Mouse (Mus musculus): ENCODE measurements at regions not wholly inside any gene's neighbourhood (a gene's known extent, or its start where the extent isn't known, plus 50 kb on each side); places are given as distances from the start of the nearest gene placed in this dataset.

GRCm38 (mm10) chr2:159163985-159164384 is 369.4 kb downstream of the Dhx35 start:
- H3K27me3 ChIP-seq (ENCODE audit: control insufficient read depth, insufficient read depth, low read length): no peaks in the 10 kb centered on the region
- no peaks in the 10 kb centered on the region for H3K9me3 ChIP-seq (replicated peaks; ENCODE audit: control insufficient read depth, low read length)
- H3K4me1 ChIP-seq (ENCODE audit: control insufficient read depth, insufficient read depth, low read length): no peaks in the 10 kb centered on the region
- H3K36me3 ChIP-seq (ENCODE audit: control insufficient read depth, insufficient read depth, low read length): no peaks in the 10 kb centered on the region
- H3K9ac ChIP-seq (ENCODE audit: low read length): no peak overlapping the region
- WGBS: 38% methylated on average over 7 of the region's 7 CpGs
- no peak overlapping the region for H3K27ac ChIP-seq (ENCODE audit: low read length)
- 0 out of 2 replicates have a peak, but pooled peaks have one; percentile 29 for ATAC-seq (ENCODE audit: insufficient read depth, low FRiP score)
- no peak overlapping the region for H3K4me3 ChIP-seq (replicated peaks; ENCODE audit: low read length)
- H3K4me2 ChIP-seq (ENCODE audit: low read depth, low read length): no peak overlapping the region

GRCm38 (mm10) chr2:159168553-159169064 is 374.0 kb downstream of the Dhx35 start:
- Histone ChIP-seq H3K4me2 (ENCODE audit: low read depth, low read length) (no peak overlapping the region), H3K36me3 (ENCODE audit: control insufficient read depth, insufficient read depth, low read length) (no peaks in the 10 kb centered on the region), H3K27me3 (ENCODE audit: control insufficient read depth, insufficient read depth, low read length) (no peaks in the 10 kb centered on the region), H3K4me1 (ENCODE audit: control insufficient read depth, insufficient read depth, low read length) (no peaks in the 10 kb centered on the region), H3K9ac (ENCODE audit: low read length) (no peak overlapping the region), H3K9me3 (replicated peaks; ENCODE audit: control insufficient read depth, low read length) (no peaks in the 10 kb centered on the region), H3K4me3 (replicated peaks; ENCODE audit: low read length) (no peak overlapping the region), H3K27ac (ENCODE audit: low read length) (no peak overlapping the region)
- ATAC-seq (ENCODE audit: insufficient read depth, low FRiP score): no peak
- 47% methylated on average over 7 of the region's 7 CpGs for WGBS

GRCm38 (mm10) chr2:159196156-159196555 is 401.5 kb downstream of the Dhx35 start:
- no peak overlapping the region for H3K4me3 ChIP-seq (replicated peaks; ENCODE audit: low read length)
- no peak overlapping the region for H3K4me2 ChIP-seq (ENCODE audit: low read depth, low read length)
- no peaks in the 10 kb centered on the region for H3K36me3 ChIP-seq (ENCODE audit: control insufficient read depth, insufficient read depth, low read length)
- no peak for ATAC-seq (ENCODE audit: insufficient read depth, low FRiP score)
- H3K9ac ChIP-seq (ENCODE audit: low read length): no peak overlapping the region
- no peaks in the 10 kb centered on the region for H3K27me3 ChIP-seq (ENCODE audit: control insufficient read depth, insufficient read depth, low read length)
- no peaks in the 10 kb centered on the region for H3K4me1 ChIP-seq (ENCODE audit: control insufficient read depth, insufficient read depth, low read length)
- H3K27ac ChIP-seq (ENCODE audit: low read length): no peak overlapping the region
- WGBS: 31% methylated on average over 7 of the region's 7 CpGs
- H3K9me3 ChIP-seq (replicated peaks; ENCODE audit: control insufficient read depth, low read length): no peaks in the 10 kb centered on the region

GRCm38 (mm10) chr2:159232266-159232665 is 437.7 kb downstream of the Dhx35 start:
- no peak overlapping the region for H3K27ac ChIP-seq (ENCODE audit: low read length)
- H3K4me1 ChIP-seq (ENCODE audit: control insufficient read depth, insufficient read depth, low read length): no peaks in the 10 kb centered on the region
- no peaks in the 10 kb centered on the region for H3K27me3 ChIP-seq (ENCODE audit: control insufficient read depth, insufficient read depth, low read length)
- no peak overlapping the region for H3K9ac ChIP-seq (ENCODE audit: low read length)
- 45% methylated on average over 2 of the region's 2 CpGs for WGBS
- no peak overlapping the region for H3K4me2 ChIP-seq (ENCODE audit: low read depth, low read length)
- no peak for ATAC-seq (ENCODE audit: insufficient read depth, low FRiP score)
- no peaks in the 10 kb centered on the region for H3K36me3 ChIP-seq (ENCODE audit: control insufficient read depth, insufficient read depth, low read length)
- H3K4me3 ChIP-seq (replicated peaks; ENCODE audit: low read length): no peak overlapping the region
- no peaks in the 10 kb centered on the region for H3K9me3 ChIP-seq (replicated peaks; ENCODE audit: control insufficient read depth, low read length)

GRCm38 (mm10) chr2:159235000-159235399 is 440.4 kb downstream of the Dhx35 start:
- no peak overlapping the region for H3K27ac ChIP-seq (ENCODE audit: low read length)
- H3K27me3 ChIP-seq (ENCODE audit: control insufficient read depth, insufficient read depth, low read length): no peaks in the 10 kb centered on the region
- H3K9me3 ChIP-seq (replicated peaks; ENCODE audit: control insufficient read depth, low read length): no peaks in the 10 kb centered on the region
- H3K4me3 ChIP-seq (replicated peaks; ENCODE audit: low read length): no peak overlapping the region
- no peak overlapping the region for H3K9ac ChIP-seq (ENCODE audit: low read length)
- no peaks in the 10 kb centered on the region for H3K4me1 ChIP-seq (ENCODE audit: control insufficient read depth, insufficient read depth, low read length)
- no peak overlapping the region for H3K4me2 ChIP-seq (ENCODE audit: low read depth, low read length)
- no peaks in the 10 kb centered on the region for H3K36me3 ChIP-seq (ENCODE audit: control insufficient read depth, insufficient read depth, low read length)
- 28% methylated on average over 6 of the region's 6 CpGs for WGBS
- ATAC-seq (ENCODE audit: insufficient read depth, low FRiP score): no peak

- Histone ChIP-seq H3K9me3 (replicated peaks; ENCODE audit: control insufficient read depth, low read length) (no peaks in the 10 kb centered on the region), H3K9ac (ENCODE audit: low read length) (no peak overlapping the region), H3K27ac (ENCODE audit: low read length) (no peak overlapping the region), H3K4me2 (ENCODE audit: low read depth, low read length) (no peak overlapping the region), H3K36me3 (ENCODE audit: control insufficient read depth, insufficient read depth, low read length) (no peaks in the 10 kb centered on the region), H3K4me1 (ENCODE audit: control insufficient read depth, insufficient read depth, low read length) (no peaks in the 10 kb centered on the region), H3K27me3 (ENCODE audit: control insufficient read depth, insufficient read depth, low read length) (no peaks in the 10 kb centered on the region), H3K4me3 (replicated peaks; ENCODE audit: low read length) (no peak overlapping the region)
- no peak for ATAC-seq (ENCODE audit: insufficient read depth, low FRiP score)
- 84% methylated on average over 6 of the region's 6 CpGs for WGBS
Measured at GRCm38 (mm10) chr2:159250065-159250464, 455.5 kb downstream of the Dhx35 start.

- Histone ChIP-seq H3K4me2 (ENCODE audit: low read depth, low read length) (no peak overlapping the region), H3K9me3 (replicated peaks; ENCODE audit: control insufficient read depth, low read length) (no peaks in the 10 kb centered on the region), H3K27me3 (ENCODE audit: control insufficient read depth, insufficient read depth, low read length) (no peaks in the 10 kb centered on the region), H3K4me1 (ENCODE audit: control insufficient read depth, insufficient read depth, low read length) (no peaks in the 10 kb centered on the region), H3K27ac (ENCODE audit: low read length) (no peak overlapping the region), H3K36me3 (ENCODE audit: control insufficient read depth, insufficient read depth, low read length) (no peaks in the 10 kb centered on the region), H3K4me3 (replicated peaks; ENCODE audit: low read length) (no peak overlapping the region), H3K9ac (ENCODE audit: low read length) (no peak overlapping the region)
- 74% methylated on average over 6 of the region's 6 CpGs for WGBS
- no peak for ATAC-seq (ENCODE audit: insufficient read depth, low FRiP score)
Measured at GRCm38 (mm10) chr2:159250993-159251665, 456.5 kb downstream of the Dhx35 start.

GRCm38 (mm10) chr2:159270221-159271080 is 475.8 kb downstream of the Dhx35 start:
- H3K4me1 ChIP-seq (ENCODE audit: control insufficient read depth, insufficient read depth, low read length): no peaks in the 10 kb centered on the region
- H3K36me3 ChIP-seq (ENCODE audit: control insufficient read depth, insufficient read depth, low read length): no peaks in the 10 kb centered on the region
- no peaks in the 10 kb centered on the region for H3K27me3 ChIP-seq (ENCODE audit: control insufficient read depth, insufficient read depth, low read length)
- no peaks in the 10 kb centered on the region for H3K9me3 ChIP-seq (replicated peaks; ENCODE audit: control insufficient read depth, low read length)
- no peak overlapping the region for H3K9ac ChIP-seq (ENCODE audit: low read length)
- H3K4me3 ChIP-seq (replicated peaks; ENCODE audit: low read length): no peak overlapping the region
- H3K27ac ChIP-seq (ENCODE audit: low read length): no peak overlapping the region; the same call in 1 of the 2 replicates
- no peak overlapping the region for H3K4me2 ChIP-seq (ENCODE audit: low read depth, low read length)
- WGBS: 50% methylated on average over 10 of the region's 10 CpGs
- ATAC-seq (ENCODE audit: insufficient read depth, low FRiP score): no peak

GRCm38 (mm10) chr2:159278896-159279295 is 484.3 kb downstream of the Dhx35 start:
- Histone ChIP-seq H3K9me3 (replicated peaks; ENCODE audit: control insufficient read depth, low read length) (no peaks in the 10 kb centered on the region), H3K4me2 (ENCODE audit: low read depth, low read length) (no peak overlapping the region), H3K4me1 (ENCODE audit: control insufficient read depth, insufficient read depth, low read length) (no peaks in the 10 kb centered on the region), H3K36me3 (ENCODE audit: control insufficient read depth, insufficient read depth, low read length) (no peaks in the 10 kb centered on the region), H3K27me3 (ENCODE audit: control insufficient read depth, insufficient read depth, low read length) (no peaks in the 10 kb centered on the region), H3K9ac (ENCODE audit: low read length) (no peak overlapping the region), H3K4me3 (replicated peaks; ENCODE audit: low read length) (no peak overlapping the region), H3K27ac (ENCODE audit: low read length) (no peak overlapping the region)
- ATAC-seq (ENCODE audit: insufficient read depth, low FRiP score): no peak
- 21% methylated on average over 2 of the region's 2 CpGs for WGBS
